Mouse (Mus musculus) cerebellum, postnatal 25 days (tissue): ENCODE results near the gene Mbl1.

Experiments used
- DNase-seq, 2 experiments: peaks; one replicate each; pipeline ENCODE4 v3.0.0; 2021; ENCODE audit warnings: mixed read lengths in 2 of 2

The Mbl1 gene

DNA sequence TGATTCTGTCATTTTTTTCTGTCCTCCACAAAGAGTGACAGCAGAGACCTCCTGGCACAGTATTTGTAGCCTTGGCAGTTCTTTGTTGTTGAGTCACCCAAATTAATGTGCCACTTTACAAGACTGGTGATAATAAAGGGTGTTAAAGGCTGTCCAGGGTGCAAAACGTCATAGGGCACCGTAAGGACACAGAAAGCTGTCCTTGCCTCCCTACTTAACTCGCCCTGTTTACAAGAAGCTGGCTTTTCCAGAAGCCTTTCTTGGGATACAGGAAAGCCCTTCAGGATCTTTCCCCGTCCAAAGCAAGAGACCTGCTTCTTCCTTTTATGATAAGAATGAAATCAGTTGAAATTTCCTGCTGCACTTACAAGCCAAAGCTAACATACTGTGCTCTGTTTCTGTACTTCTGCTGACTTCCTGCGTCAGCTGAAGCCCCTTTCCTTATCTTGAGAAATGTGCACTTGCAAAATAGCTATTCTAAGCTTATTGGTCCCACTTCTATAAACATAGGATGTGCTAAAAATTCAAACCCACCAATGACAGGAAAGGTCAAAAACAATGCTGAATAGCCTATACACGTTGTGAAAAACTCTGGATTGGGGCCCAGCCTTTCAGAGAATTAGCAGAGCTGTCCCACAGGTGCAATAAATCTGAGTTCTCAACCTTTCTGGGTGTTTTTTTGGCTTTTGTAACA, 46.9 kb downstream of the Mbl1 start:
- DNase-seq, result no peak
